Mouse (Mus musculus) c-Kit-positive CD71-negative TER-119-negative erythroid progenitor cells, embryonic 14.5 days (primary cell): ENCODE data around the gene Zfp977.
"Not testable (repeated sequence)": the region's sequence is repeated elsewhere in the genome, so short reads cannot be mapped to it uniquely, and the experiment has no call there.

Experiments
- DNase-seq: peaks from one replicate; pipeline ENCODE4 v3.0.0-alpha.2; 2013; ENCODE audit warnings: low read depth

Gene Zfp977

DNA sequence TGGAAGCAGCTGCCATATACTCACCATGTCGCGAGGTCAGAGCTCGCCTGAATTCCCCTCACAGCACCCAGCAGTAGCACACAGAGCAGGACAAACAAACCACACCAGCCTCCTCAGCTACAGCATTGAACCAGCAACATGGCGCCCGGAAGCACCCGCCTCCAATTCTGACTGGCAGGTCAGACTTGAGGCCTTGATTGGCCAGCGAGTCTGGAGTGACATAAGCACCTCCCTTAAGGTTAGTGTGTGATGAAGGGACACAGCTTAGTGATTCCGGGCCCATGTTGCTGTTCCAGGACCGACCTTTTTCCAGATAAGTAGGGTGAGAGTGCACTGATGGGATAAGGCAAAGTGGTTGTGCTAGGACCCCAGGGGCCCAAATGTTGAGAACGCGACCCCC, at the start of gene Zfp977:
Zfp977 (minus strand) TSS at position 135 of the 400 bp plus-strand sequence.
- DNase-seq, result not testable (repeated sequence)

DNA sequence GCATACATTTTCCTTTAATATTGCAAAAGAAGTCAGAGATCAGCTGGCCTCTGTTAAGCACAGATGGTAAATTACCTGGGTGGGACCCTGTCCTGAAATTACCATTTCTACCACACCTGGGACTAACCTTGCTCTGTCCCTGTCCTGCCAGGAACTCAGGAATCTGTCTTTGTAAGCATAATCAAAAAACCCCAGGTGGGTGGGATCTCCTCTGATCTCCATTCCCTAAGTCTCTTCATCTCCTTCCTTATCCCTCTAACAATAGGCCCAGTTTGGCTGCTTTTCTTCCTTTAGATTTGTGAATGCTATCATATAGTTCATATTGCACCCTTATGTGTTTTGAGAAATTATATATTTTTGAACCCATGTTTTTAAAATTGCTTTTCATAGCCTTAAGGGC, 38.7 kb upstream of the Zfp977 start:
- DNase-seq, result not testable (repeated sequence)

DNA sequence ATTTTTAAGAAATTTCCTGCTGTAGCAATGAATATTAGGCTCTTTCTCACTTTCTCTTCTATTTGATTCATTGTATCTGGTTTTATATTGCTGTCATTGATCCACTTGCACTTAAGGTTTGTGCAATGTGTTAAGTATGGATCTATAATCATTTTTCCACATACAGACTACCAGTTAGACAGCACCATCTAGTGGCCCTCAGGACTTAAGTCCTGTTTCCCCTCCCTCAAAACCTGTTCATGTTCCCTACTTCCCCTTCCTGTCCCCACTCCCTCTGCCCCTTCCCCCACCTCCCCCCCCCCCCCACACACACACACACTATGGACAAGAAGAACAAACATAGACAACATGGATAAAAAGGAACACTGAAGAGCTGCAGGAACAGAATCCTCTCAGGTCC, 3.3 kb upstream of the Zfp977 start:
- DNase-seq, result not testable (repeated sequence)

DNA sequence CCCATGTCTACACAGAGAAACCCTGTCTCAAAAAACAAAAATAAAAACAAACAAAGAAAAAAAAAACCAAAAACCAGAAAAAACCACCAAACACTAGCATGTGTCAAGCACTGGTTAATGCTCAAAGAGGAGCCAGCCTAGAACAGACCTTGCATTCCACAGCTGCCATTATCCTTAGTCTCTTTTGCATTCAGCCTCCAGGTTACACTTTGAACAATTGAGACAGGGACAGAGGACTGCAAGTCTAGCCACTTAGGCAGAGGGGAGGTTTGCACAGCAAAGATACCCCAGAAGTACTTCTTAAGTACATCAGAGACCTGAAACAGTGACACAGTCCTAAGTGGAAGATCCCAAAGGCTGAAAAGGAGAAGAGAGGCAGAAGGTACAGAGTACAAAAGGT, 1.0 kb downstream of the Zfp977 start:
- not testable (repeated sequence) for DNase-seq

DNA sequence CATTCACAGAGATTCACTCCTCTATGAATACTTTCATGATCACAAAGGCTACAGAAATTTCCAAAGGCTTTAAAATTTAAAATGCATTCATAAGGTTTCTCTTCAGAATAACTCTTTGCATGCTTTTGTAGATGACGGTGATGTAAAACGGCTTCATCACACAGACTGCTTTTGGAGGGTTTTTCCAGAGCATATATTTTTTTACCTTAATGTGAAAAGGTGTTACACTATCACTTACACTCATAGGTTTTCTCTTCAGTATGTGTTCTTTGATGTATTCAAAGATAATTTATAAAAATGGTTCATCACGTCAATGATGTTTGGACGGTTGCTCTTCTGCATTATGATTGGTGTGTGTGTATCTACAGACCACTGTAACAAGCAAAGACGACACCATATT, 13.9 kb downstream of the Zfp977 start, which contains the start of gene Gm21028:
Gm21028 (minus strand) TSS at position 101 of the 400 bp plus-strand sequence.
- DNase-seq, result no peak

DNA sequence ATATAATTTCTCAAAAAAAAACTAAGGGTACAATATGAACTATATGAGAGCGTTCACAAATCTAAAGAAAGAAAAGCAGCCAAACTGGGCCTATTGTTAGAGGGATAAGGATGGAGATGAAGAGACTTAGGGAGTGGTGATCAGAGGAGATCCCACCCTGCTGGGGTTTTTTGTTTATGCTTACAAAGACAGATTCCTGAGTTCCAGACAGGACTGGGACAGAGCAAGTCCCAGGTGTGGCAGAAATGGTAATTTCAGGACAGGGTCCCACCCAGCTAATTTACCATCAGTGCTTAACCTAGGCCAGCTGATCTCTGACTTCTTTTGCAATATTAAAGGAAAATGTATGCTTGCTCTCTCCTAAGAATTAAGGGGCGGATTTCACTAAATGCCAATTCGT, 40.6 kb downstream of the Zfp977 start:
- no peak for DNase-seq
